Mouse (Mus musculus): ENCODE results near the gene Nr4a3.

Gene Nr4a3

GRCm38 (mm10) chr4:48124416-48124772 is 79.4 kb downstream of the Nr4a3 start:
- no peak for DNase-seq

- DNase-seq: peak; percentile 91
Measured at GRCm38 (mm10) chr4:48124773-48125469, 80.0 kb downstream of the Nr4a3 start, which contains the start of gene Stx17. Gene Stx17 (plus strand): TSS chr4:48124915.

- DNase-seq: no peak
Measured at GRCm38 (mm10) chr4:48130314-48130713, 85.4 kb downstream of the Nr4a3 start.

- no peak for DNase-seq
Measured at GRCm38 (mm10) chr4:48131606-48132005, 86.7 kb downstream of the Nr4a3 start.

- no peak for DNase-seq
Measured at GRCm38 (mm10) chr4:48132721-48133120, 87.8 kb downstream of the Nr4a3 start.
